Mouse (Mus musculus) small intestine, adult 2 months (tissue): ENCODE data around the gene Orai2.

Experiments used
- CTCF ChIP-seq: fragments of 200-500 bp; IDR thresholded peaks from 2 replicates; pipeline ENCODE4 v1.5.1; 2012; ENCODE audit warnings: low read depth, mild to moderate bottlenecking, control low read depth, inconsistent platforms, low read length, moderate library complexity, mixed read lengths; ENCODE audit not compliant: insufficient replicate concordance, insufficient read length; ENCODE audit errors: extremely low read depth
- POLR2A ChIP-seq: fragments of 200-500 bp; IDR thresholded peaks from 2 replicates; pipeline ENCODE4 v1.6.1; 2012; ENCODE audit warnings: low read depth, mild to moderate bottlenecking, control low read depth, inconsistent platforms, low read length, moderate library complexity

GRCm38 (mm10) chr5:136217004-136217665 is 46.6 kb upstream of the Orai2 start:
- TF ChIP-seq POLR2A = no peak
- no peak for TF ChIP-seq CTCF
